36 mouse cellular contexts compared by ENCODE assay signal in genomic region chr12:105655850-105656249, GRCm38 (mm10). TPM values are rescaled to one million over a fixed set of nuclear protein-coding genes. Genes with fewer than 3 reads are reported as not detected.
"Had no signal": no experiment of that assay in that cellular context is flagged by ENCODE, and none has a peak within 500 bp of the region (broad histone marks: within the 10 kb centered on the region; RNA-seq: fewer than 3 reads in every experiment).

No protein-coding gene starts in this region.

- H3K4me3 ChIP-seq: hindbrain, embryonic 13.5 days; hindbrain, embryonic 15.5 days; kidney, embryonic 15.5 days; limb, embryonic 13.5 days; limb, embryonic 15.5 days; liver, embryonic 12.5 days had no signal

- H3K9ac ChIP-seq: forebrain, postnatal 0 days; hindbrain, embryonic 13.5 days; hindbrain, embryonic 15.5 days; kidney, embryonic 15.5 days; limb, embryonic 13.5 days; limb, embryonic 15.5 days; liver, embryonic 12.5 days; liver, embryonic 14.5 days had no signal

- ATAC-seq: forebrain, postnatal 0 days; hindbrain, postnatal 0 days; intestine, embryonic 16.5 days; liver, embryonic 12.5 days had no signal

- H3K9me3 ChIP-seq: hindbrain, embryonic 13.5 days; hindbrain, embryonic 15.5 days; kidney, embryonic 15.5 days; limb, embryonic 13.5 days; limb, embryonic 15.5 days; liver, embryonic 12.5 days had no signal

- H3K4me1 ChIP-seq: hindbrain, embryonic 13.5 days; hindbrain, embryonic 15.5 days; kidney, embryonic 15.5 days; limb, embryonic 13.5 days; limb, embryonic 15.5 days; liver, embryonic 12.5 days had no signal

- H3K27ac ChIP-seq: hindbrain, embryonic 13.5 days; hindbrain, embryonic 15.5 days; hindbrain, postnatal 0 days; kidney, embryonic 15.5 days; kidney, postnatal 0 days; limb, embryonic 13.5 days; limb, embryonic 15.5 days; liver, embryonic 12.5 days; liver, embryonic 14.5 days had no signal

- H3K4me2 ChIP-seq: hindbrain, embryonic 13.5 days; hindbrain, embryonic 15.5 days; kidney, embryonic 15.5 days; limb, embryonic 13.5 days; limb, embryonic 15.5 days; liver, embryonic 12.5 days had no signal

- DNase-seq: forebrain, postnatal 0 days; gastrocnemius, postnatal 14 days; gastrocnemius, postnatal 36 days; heart, adult 18-20 months; kidney, adult 11 months; kidney, adult 2 months; kidney, adult 9 months; kidney, postnatal 14 days; kidney, postnatal 36 days; layer of hippocampus, adult 9-11 months; layer of hippocampus, postnatal 36 days; left cerebral cortex, postnatal 4 days had no signal

- H3K27me3 ChIP-seq: hindbrain, embryonic 13.5 days; hindbrain, embryonic 15.5 days; kidney, embryonic 15.5 days; limb, embryonic 13.5 days; limb, embryonic 15.5 days; liver, embryonic 12.5 days had no signal

RNA-seq across cellular contexts. Expression of gene Ak7, which starts 49.9 kb away (rescaled TPM):
- total RNA-seq: gastrocnemius, adult 8-10 months; gastrocnemius, postnatal 14 days; gastrocnemius, postnatal 36 days; heart, postnatal 10 days; hematopoietic stem cell, adult 5-6 weeks had no signal
- polyA plus RNA-seq: liver, adult 2 months had no signal

RNA-seq across cellular contexts. Expression of gene Bdkrb1, which starts 53.0 kb away (rescaled TPM):
- total RNA-seq: forebrain, postnatal 0 days; gastrocnemius, adult 18-20 months; gastrocnemius, postnatal 14 days; heart, adult 18-20 months; heart, postnatal 10 days; hematopoietic stem cell, adult 5-6 weeks; layer of hippocampus, adult 18-20 months; layer of hippocampus, postnatal 14 days; layer of hippocampus, postnatal 36 days; left cerebral cortex, adult 18-20 months; left cerebral cortex, adult 8-10 months; left cerebral cortex, postnatal 10 days; left cerebral cortex, postnatal 25 days; left cerebral cortex, postnatal 4 days; liver, adult 2 months had no signal
- polyA plus RNA-seq: hindbrain, embryonic 11.5 days; hindbrain, postnatal 0 days; intestine, embryonic 14.5 days; kidney, adult 2 months; limb, embryonic 11.5 days; limb, embryonic 13.5 days; limb, embryonic 15.5 days; liver, adult 2 months; liver, embryonic 12.5 days; liver, embryonic 14.5 days had no signal
